Mouse (Mus musculus) thymus, adult 18-20 months (tissue): ENCODE data around the gene Zfp119b.
"Not testable (repeated sequence)": the region's sequence is repeated elsewhere in the genome, so short reads cannot be mapped to it uniquely, and the experiment has no call there.

ENCODE experiments used
- DNase-seq, 2 experiments: peaks; one replicate each; pipeline ENCODE4 v3.0.0; 2022; ENCODE audit warnings: mixed read lengths in 2 of 2

Gene Zfp119b

DNA sequence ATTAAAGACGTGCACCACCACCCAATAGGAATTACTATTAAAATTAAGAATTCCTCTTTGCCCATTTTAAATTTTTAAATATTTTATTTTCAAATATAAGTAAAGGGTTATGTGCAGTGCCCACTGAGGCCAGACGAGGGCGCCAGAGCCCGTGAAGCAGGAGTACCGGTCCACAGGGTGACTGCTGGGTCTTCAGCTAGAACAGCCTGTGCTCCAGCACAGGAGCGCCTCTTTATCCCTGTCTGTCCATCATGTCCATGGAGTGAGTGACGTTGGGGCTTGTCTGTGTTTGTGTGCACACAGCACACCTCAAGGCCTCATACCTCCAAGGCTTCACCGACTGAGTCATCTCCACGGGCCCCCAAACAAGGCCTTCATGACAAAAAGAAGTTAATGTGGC lies 7.9 kb upstream of the Zfp119b start:
- no peak for DNase-seq

- no peak for DNase-seq
Observed at GRCm38 (mm10) chr17:55956591-55956990, 7.3 kb upstream of the Zfp119b start.

GRCm38 (mm10) chr17:55956129-55956528 lies 6.8 kb upstream of the Zfp119b start:
- DNase-seq = no peak

DNA sequence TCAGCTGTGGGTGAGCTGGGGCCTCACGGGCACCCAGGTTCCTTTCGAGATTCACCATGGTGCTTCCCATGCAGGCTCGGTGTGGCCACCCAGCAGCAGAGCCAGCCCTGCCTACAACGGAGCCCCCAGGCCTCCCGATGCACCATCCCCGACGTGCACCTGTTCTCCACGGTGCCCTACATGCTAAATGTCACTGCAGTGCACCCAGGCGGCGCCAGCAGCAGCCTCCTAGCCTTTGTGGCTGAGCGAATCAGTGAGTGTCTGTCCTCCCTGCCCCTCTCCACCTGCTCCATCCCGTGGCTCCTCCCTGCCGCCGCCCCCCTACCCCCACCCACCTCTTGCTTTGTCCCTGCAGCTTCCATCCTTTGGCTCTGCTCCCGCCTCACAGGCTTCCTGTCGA lies 4.9 kb upstream of the Zfp119b start:
- DNase-seq = no peak

DNA sequence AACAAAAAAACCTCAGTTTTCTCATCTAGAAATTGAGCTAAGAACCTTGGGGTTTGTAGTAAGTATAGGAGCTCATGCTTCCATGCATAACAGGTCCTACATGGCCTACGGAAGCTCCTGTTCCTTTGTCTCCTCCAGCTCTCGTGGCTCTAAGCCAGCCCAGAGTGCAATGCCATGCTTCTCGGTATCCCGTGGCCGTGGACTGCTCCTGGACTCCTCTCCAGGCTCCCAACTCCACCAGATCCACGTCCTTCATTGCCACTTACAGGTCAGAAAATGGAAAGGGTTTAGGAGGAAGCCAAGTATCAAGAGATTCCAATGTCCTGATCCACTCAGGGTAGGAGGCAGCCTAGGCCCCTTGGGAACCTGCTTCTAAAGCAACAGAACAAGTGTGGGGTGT lies 4.5 kb upstream of the Zfp119b start:
- no peak for DNase-seq

- no peak for DNase-seq
Observed at GRCm38 (mm10) chr17:55952447-55953027, 3.2 kb upstream of the Zfp119b start, which contains the start of gene Ebi3. TSS of gene Ebi3 (plus strand) at chr17:55952640.

- DNase-seq = no peak
Observed at GRCm38 (mm10) chr17:55952041-55952440, 2.7 kb upstream of the Zfp119b start.

- no peak for DNase-seq
Observed at GRCm38 (mm10) chr17:55950601-55951000, 1.3 kb upstream of the Zfp119b start.

DNA sequence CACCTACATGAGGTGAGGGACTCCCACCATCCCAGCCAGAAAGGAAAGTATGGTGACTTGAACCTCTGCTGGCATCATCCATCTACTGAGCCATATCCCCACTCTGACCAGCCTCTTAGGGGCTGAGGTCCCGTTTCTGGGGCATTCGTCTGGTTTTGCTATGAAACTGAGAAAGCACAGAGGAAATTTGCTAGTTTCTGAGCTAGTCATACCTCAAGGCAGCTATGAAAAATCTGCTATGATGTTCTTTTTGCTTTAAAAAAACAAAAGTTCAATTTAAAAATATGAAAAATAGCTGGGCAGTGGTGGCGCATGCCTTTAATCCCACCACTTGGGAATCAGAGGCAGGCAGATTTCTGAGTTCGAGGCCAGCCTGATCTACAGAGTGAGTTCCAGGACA lies 653 bp downstream of the Zfp119b start:
- no peak for DNase-seq

DNA sequence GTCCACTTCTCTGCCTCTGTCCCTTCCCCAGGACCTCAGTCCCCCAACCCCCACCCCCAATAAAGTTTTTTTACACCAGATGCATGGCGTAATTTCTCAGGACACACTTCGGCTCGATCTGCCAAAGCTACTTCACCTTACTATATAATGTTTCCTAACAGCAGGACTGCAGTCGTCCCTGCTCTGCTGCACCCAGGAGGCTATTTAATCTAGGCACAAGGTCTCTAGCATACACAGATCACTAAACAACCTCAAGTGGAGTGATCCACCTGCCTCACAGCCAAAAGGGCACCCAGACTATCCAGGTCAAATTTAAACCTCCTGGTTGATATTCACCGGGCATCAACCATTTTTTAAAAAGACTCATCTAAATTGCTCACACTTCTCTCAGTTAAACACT lies 3.6 kb downstream of the Zfp119b start:
- no peak for DNase-seq

- peak; percentile 68 to 80 for DNase-seq
Observed at GRCm38 (mm10) chr17:55944866-55945682, 4.2 kb downstream of the Zfp119b start.

GRCm38 (mm10) chr17:55944387-55944865 lies 4.9 kb downstream of the Zfp119b start:
- DNase-seq = not testable (repeated sequence)

DNA sequence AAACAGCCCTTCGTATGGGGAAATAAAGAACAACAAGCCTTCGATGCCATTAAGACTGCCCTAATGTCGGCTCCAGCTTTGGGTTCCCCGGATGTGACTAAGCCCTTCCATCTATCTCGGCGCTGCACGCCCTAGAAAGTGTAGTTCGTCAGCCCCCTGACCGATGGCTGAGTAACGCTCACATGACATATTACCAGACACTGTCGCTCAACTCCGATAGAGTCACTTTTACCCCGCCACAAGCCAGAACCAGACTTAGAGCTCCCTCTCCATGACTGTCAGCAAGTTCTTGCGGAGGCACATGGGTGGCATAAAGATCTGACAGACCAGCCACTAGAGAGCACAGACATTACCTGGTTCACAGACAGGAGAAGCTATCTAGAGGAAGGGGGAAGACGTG lies 16.1 kb downstream of the Zfp119b start:
- no peak for DNase-seq

GRCm38 (mm10) chr17:55932635-55933034 lies 16.7 kb downstream of the Zfp119b start:
- DNase-seq = no peak

- peak; percentile 48 to 62 for DNase-seq
Observed at GRCm38 (mm10) chr17:55931553-55932502, 17.5 kb downstream of the Zfp119b start.

DNA sequence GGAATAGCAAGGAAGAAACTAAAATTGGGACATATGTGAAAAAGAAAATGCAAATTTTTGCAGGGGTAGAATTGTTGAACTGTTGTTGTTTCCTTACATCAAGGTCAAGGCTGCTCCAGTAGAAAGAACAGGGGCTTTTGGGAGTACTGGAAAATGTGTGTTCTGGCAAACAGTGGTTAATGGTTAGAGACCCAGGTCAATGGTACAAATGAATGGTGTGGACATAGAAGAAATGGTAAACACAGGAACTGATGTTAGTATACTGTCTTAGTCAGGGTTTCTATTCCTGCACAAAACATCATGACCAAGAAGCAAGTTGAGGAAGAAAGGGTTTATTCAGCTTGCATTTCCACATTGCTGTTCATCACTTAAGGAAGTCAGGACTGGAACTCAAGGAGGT lies 42.6 kb downstream of the Zfp119b start:
- no peak for DNase-seq

DNA sequence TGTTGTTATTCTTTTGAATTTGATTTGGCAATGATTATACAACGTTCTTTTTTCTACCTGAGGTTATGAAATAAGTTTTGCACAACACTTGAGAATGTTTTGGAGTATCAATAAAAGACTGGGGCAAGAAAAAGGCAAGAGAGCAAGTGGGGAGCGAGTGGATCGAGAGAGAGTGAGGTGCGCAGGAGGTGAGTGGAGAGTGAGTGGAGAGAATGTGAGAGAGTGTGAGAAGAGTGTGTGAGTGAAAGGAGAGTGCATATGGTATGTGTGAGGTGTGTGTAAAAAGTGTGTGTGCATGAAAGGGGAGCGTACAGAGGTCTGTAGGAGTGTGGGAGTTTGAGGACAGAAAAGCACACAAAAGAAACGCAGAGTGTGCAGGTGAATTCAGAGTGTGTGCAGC lies 45.2 kb downstream of the Zfp119b start:
- DNase-seq = no peak

DNA sequence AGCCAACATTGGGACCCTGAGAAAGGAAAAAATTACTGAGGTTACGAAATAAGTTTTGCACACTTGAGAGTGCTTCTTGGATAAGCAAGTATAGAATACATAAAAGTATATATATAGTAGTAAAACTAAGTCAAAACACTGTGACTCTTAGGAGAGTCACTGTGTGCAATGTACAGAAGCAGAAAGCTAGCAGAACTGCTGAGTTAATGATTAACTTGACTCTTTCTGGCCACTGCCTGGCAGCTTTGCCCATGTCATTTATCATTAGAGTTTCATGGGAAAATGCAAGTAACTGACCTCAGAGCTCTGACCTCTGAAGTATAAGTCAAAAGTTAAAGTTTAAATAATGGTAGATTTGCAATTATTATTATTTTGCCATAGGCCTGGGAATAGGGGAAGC lies 45.6 kb downstream of the Zfp119b start:
- no peak for DNase-seq

DNA sequence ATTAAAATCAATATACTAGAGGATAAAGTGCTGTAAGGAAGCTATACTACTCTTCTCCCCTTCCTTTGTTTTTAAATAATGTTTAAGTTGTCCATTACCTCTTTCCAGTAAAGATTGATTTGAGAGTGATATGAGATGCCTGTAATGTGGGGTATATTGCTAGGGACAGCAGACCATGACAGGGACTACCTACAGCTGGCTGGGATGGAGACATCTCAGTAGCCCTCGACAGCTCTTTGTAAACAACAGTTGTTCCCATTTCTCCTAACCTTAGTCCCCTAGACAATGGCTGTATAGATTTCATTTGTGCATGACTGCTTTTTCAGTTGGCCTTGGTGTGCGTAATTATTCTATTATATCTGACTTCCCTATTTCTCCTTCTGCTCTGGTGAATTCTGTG lies 46.2 kb downstream of the Zfp119b start:
- no peak for DNase-seq

- DNase-seq = peak in 1 of 2 experiments; percentile 12
Observed at GRCm38 (mm10) chr17:55892406-55892955, 56.8 kb downstream of the Zfp119b start.
